Mouse (Mus musculus): ENCODE results near the gene Ptpn6. TPM values are rescaled to one million over a fixed set of nuclear protein-coding genes. Genes with fewer than 3 reads are reported as not detected.
A peak's percentile ranks its signal among the peaks of the same experiment; 100 is the strongest.

Gene Ptpn6
- polyA plus RNA-seq, 1 experiment from 2014 or later = 4.7 TPM

DNA sequence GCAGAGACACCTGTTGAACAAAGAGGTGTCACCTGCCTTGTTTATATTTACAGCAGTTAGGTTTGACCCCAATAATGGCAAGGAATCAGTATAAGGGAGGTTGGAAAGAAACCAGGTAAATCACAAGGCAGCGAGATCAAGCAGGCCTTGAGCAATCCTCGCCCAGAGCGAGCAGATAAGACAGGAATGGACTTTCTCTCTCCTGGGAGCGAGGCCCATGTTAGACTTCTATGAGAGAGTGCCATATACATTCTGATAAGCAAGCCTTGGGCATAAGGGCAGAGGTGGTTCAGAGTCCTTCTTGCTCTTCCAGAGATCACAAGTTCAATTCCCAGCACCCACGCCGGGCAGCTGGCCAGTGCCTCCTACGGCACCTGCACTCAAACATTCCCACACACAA lies 59.7 kb downstream of the Ptpn6 start:
- ATAC-seq (no peak), DNase-seq (ENCODE audit: low spot score) (no peak)
- no peaks in the 10 kb centered on the region for H3K27me3 ChIP-seq (replicated peaks; ENCODE audit: control insufficient read depth, insufficient read depth, low read length)
- no peak overlapping the region for H3K4me3 ChIP-seq (ENCODE audit: low read depth, low read length)
- no peaks in the 10 kb centered on the region for H3K4me1 ChIP-seq (ENCODE audit: control insufficient read depth, insufficient read depth, low read length)
- H3K27ac ChIP-seq (ENCODE audit: low read depth, low read length) = no peak overlapping the region
- 94% methylated on average over 7 of the region's 7 CpGs for WGBS
- no peaks in the 10 kb centered on the region for H3K36me3 ChIP-seq (ENCODE audit: control insufficient read depth, insufficient read depth, low read length)
- H3K4me2 ChIP-seq (ENCODE audit: low read length) = no peak overlapping the region
- H3K9me3 ChIP-seq (replicated peaks; ENCODE audit: control insufficient read depth, low read length) = no peaks in the 10 kb centered on the region
- no peak overlapping the region for H3K9ac ChIP-seq (ENCODE audit: low read length)

DNA sequence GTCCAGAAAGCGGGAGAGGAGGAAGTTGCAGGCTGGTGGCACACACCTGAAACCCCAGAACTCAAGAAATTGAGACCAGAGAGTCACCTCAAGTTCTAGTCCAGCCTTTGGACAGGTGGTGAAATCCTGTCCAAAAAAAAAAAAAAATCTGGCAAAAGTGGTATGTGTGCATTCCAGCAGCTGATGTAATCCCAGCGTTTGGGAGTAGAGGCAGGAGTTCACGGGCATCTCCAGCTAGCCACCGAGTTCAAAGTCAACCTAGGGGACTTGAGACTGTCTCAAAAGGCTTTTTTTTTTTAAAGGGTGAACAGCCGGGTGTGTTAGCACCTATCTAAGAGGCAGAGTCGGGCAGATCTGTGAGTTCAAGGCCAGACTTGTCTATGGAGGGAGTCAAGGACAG lies 62.3 kb downstream of the Ptpn6 start:
- DNase-seq (ENCODE audit: low spot score) = no peak
- Histone ChIP-seq H3K36me3 (ENCODE audit: control insufficient read depth, insufficient read depth, low read length) (no peaks in the 10 kb centered on the region), H3K9ac (ENCODE audit: low read length) (no peak overlapping the region), H3K4me2 (ENCODE audit: low read length) (no peak overlapping the region), H3K9me3 (replicated peaks; ENCODE audit: control insufficient read depth, low read length) (no peaks in the 10 kb centered on the region), H3K4me1 (ENCODE audit: control insufficient read depth, insufficient read depth, low read length) (no peaks in the 10 kb centered on the region), H3K27me3 (replicated peaks; ENCODE audit: control insufficient read depth, insufficient read depth, low read length) (no peaks in the 10 kb centered on the region), H3K4me3 (ENCODE audit: low read depth, low read length) (no peak overlapping the region), H3K27ac (ENCODE audit: low read depth, low read length) (no peak overlapping the region)
- 84% methylated on average over 6 of the region's 6 CpGs for WGBS
- ATAC-seq = no peak

- H3K36me3 ChIP-seq (ENCODE audit: control insufficient read depth, insufficient read depth, low read length) = no peaks in the 10 kb centered on the region
- 94% methylated on average over 7 of the region's 7 CpGs for WGBS
- no peak overlapping the region for H3K4me2 ChIP-seq (ENCODE audit: low read length)
- H3K27me3 ChIP-seq (replicated peaks; ENCODE audit: control insufficient read depth, insufficient read depth, low read length) = no peaks in the 10 kb centered on the region
- no peak for DNase-seq (ENCODE audit: low spot score)
- H3K27ac ChIP-seq (ENCODE audit: low read depth, low read length) = no peak overlapping the region
- no peaks in the 10 kb centered on the region for H3K4me1 ChIP-seq (ENCODE audit: control insufficient read depth, insufficient read depth, low read length)
- H3K4me3 ChIP-seq (ENCODE audit: low read depth, low read length) = no peak overlapping the region
- no peaks in the 10 kb centered on the region for H3K9me3 ChIP-seq (replicated peaks; ENCODE audit: control insufficient read depth, low read length)
- ATAC-seq = no peak
- H3K9ac ChIP-seq (ENCODE audit: low read length) = no peak overlapping the region
These were observed 63.9 kb downstream of the Ptpn6 start for GRCm38 (mm10) chr6:124674591-124674990.

- WGBS = 81% methylated on average over 9 of the region's 9 CpGs
- no peak for DNase-seq (ENCODE audit: low spot score)
- no peaks in the 10 kb centered on the region for H3K9me3 ChIP-seq (replicated peaks; ENCODE audit: control insufficient read depth, low read length)
- no peak overlapping the region for H3K27ac ChIP-seq (ENCODE audit: low read depth, low read length)
- no peaks in the 10 kb centered on the region for H3K27me3 ChIP-seq (replicated peaks; ENCODE audit: control insufficient read depth, insufficient read depth, low read length)
- ATAC-seq = no peak
- no peaks in the 10 kb centered on the region for H3K4me1 ChIP-seq (ENCODE audit: control insufficient read depth, insufficient read depth, low read length)
- H3K4me2 ChIP-seq (ENCODE audit: low read length) = no peak overlapping the region
- no peaks in the 10 kb centered on the region for H3K36me3 ChIP-seq (ENCODE audit: control insufficient read depth, insufficient read depth, low read length)
- no peak overlapping the region for H3K9ac ChIP-seq (ENCODE audit: low read length)
- no peak overlapping the region for H3K4me3 ChIP-seq (ENCODE audit: low read depth, low read length)
These were observed 64.9 kb downstream of the Ptpn6 start for GRCm38 (mm10) chr6:124673619-124674018.

DNA sequence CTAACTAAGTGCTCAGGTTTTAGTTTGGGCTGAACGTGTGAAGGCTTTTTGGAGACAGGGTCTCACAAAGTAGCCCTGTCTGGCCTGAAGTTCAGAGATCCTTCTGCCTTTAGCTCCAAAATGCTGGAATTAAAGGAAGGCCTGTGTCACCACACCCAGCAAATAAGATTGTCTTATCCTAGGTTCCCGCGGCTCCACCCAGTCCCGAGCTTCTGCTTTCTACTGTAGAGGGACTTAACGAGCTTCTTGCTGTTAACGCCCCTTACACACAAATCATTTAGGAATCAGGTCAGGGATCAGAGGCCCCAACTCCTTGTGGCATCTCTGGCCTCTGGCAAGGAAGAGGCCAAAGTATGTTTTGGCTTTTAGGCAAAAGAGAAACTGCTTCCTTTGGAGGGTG lies 66.4 kb downstream of the Ptpn6 start:
- DNase-seq (ENCODE audit: low spot score) (no peak), ATAC-seq (no peak)
- no peaks in the 10 kb centered on the region for H3K27me3 ChIP-seq (replicated peaks; ENCODE audit: control insufficient read depth, insufficient read depth, low read length)
- H3K4me1 ChIP-seq (ENCODE audit: control insufficient read depth, insufficient read depth, low read length) = no peaks in the 10 kb centered on the region
- 47% methylated on average over 6 of the region's 6 CpGs for WGBS
- no peak overlapping the region for H3K9ac ChIP-seq (ENCODE audit: low read length)
- H3K4me2 ChIP-seq (ENCODE audit: low read length) = no peak overlapping the region
- H3K4me3 ChIP-seq (ENCODE audit: low read depth, low read length) = no peak overlapping the region
- H3K36me3 ChIP-seq (ENCODE audit: control insufficient read depth, insufficient read depth, low read length) = no peaks in the 10 kb centered on the region
- H3K9me3 ChIP-seq (replicated peaks; ENCODE audit: control insufficient read depth, low read length) = no peaks in the 10 kb centered on the region
- no peak overlapping the region for H3K27ac ChIP-seq (ENCODE audit: low read depth, low read length)

MicroRNA genes within 50 kb of the gene (microRNA counts, 519-probe panel; counts per million panel counts)
- microRNA mmu-miR-141 = not detected
- microRNA mmu-miR-200c = not detected

Small RNA genes within 50 kb of the gene (microRNA-seq; reads per million reads assigned to microRNA genes)
- gene Mir141 (15.8 reads per million, percentile 37 among the genes with 10 or more reads in this experiment), gene Mir200c (80.2 reads per million, percentile 54 among the genes with 10 or more reads in this experiment)

Other genes with a start within 250 kb of the Ptpn6 start
- 0.17 and 0.27 TPM in 2 replicates for gene C1rl, start 245.6 kb downstream of the Ptpn6 start, polyA plus RNA-seq (2014; fragmentation: Nextera tagmentation; extraction: Ambion mirVana)
- gene C1ra, start 226.3 kb downstream of the Ptpn6 start, polyA plus RNA-seq (2014; fragmentation: Nextera tagmentation; extraction: Ambion mirVana) = 0.19 and 0.24 TPM in 2 replicates
- gene C1s1, start 196.4 kb downstream of the Ptpn6 start, polyA plus RNA-seq (2014; fragmentation: Nextera tagmentation; extraction: Ambion mirVana) = 0.39 and 0.70 TPM in 2 replicates
- gene C1rb, start 168.4 kb downstream of the Ptpn6 start, polyA plus RNA-seq (2014; fragmentation: Nextera tagmentation; extraction: Ambion mirVana) = not detected in 2 replicates
- gene C1s2, start 102.6 kb downstream of the Ptpn6 start, polyA plus RNA-seq (2014; fragmentation: Nextera tagmentation; extraction: Ambion mirVana) = 0.10 TPM in 1 of 2 replicates, not detected in the other
- 33.4 and 38.7 TPM in 2 replicates for gene Lpcat3, start 75.7 kb downstream of the Ptpn6 start, polyA plus RNA-seq (2014; fragmentation: Nextera tagmentation; extraction: Ambion mirVana)
- 166 and 186 TPM in 2 replicates for gene Emg1, start 26.5 kb downstream of the Ptpn6 start, polyA plus RNA-seq (2014; fragmentation: Nextera tagmentation; extraction: Ambion mirVana)
- 237 and 245 TPM in 2 replicates for gene Phb2, start 26.4 kb downstream of the Ptpn6 start, polyA plus RNA-seq (2014; fragmentation: Nextera tagmentation; extraction: Ambion mirVana)
- gene Grcc10, start 2.7 kb upstream of the Ptpn6 start, polyA plus RNA-seq (2014; fragmentation: Nextera tagmentation; extraction: Ambion mirVana) = 722 and 848 TPM in 2 replicates
- gene Gm45234, start 17.3 kb upstream of the Ptpn6 start, polyA plus RNA-seq (2014; fragmentation: Nextera tagmentation; extraction: Ambion mirVana) = not detected in 2 replicates
- gene Atn1, start 17.8 kb upstream of the Ptpn6 start, polyA plus RNA-seq (2014; fragmentation: Nextera tagmentation; extraction: Ambion mirVana) = 12.2 and 16.6 TPM in 2 replicates
- 34.6 and 49.5 TPM in 2 replicates for gene Eno2, start 31.0 kb upstream of the Ptpn6 start, polyA plus RNA-seq (2014; fragmentation: Nextera tagmentation; extraction: Ambion mirVana)
- 3.4 and 3.5 TPM in 2 replicates for gene Lrrc23, start 41.0 kb upstream of the Ptpn6 start, polyA plus RNA-seq (2014; fragmentation: Nextera tagmentation; extraction: Ambion mirVana)
- 4.7 and 5.3 TPM in 2 replicates for gene Spsb2, start 69.9 kb upstream of the Ptpn6 start, polyA plus RNA-seq (2014; fragmentation: Nextera tagmentation; extraction: Ambion mirVana)
- 417 and 461 TPM in 2 replicates for gene Tpi1, start 75.6 kb upstream of the Ptpn6 start, polyA plus RNA-seq (2014; fragmentation: Nextera tagmentation; extraction: Ambion mirVana)
- 154 and 174 TPM in 2 replicates for gene Usp5, start 90.8 kb upstream of the Ptpn6 start, polyA plus RNA-seq (2014; fragmentation: Nextera tagmentation; extraction: Ambion mirVana)
- gene Cdca3, start 90.8 kb upstream of the Ptpn6 start, polyA plus RNA-seq (2014; fragmentation: Nextera tagmentation; extraction: Ambion mirVana) = 107 and 139 TPM in 2 replicates
- gene Gnb3, start 101.6 kb upstream of the Ptpn6 start, polyA plus RNA-seq (2014; fragmentation: Nextera tagmentation; extraction: Ambion mirVana) = 0.54 and 0.89 TPM in 2 replicates
- 6.2 and 10.1 TPM in 2 replicates for gene P3h3, start 119.0 kb upstream of the Ptpn6 start, polyA plus RNA-seq (2014; fragmentation: Nextera tagmentation; extraction: Ambion mirVana)
- 11.0 and 13.0 TPM in 2 replicates for gene Gpr162, start 125.3 kb upstream of the Ptpn6 start, polyA plus RNA-seq (2014; fragmentation: Nextera tagmentation; extraction: Ambion mirVana)
- gene Cd4, start 149.5 kb upstream of the Ptpn6 start, polyA plus RNA-seq (2014; fragmentation: Nextera tagmentation; extraction: Ambion mirVana) = 0.29 and 0.38 TPM in 2 replicates
- 1.2 and 2.7 TPM in 2 replicates for gene Lag3, start 173.0 kb upstream of the Ptpn6 start, polyA plus RNA-seq (2014; fragmentation: Nextera tagmentation; extraction: Ambion mirVana)
- 479 and 481 TPM in 2 replicates for gene Ptms, start 181.4 kb upstream of the Ptpn6 start, polyA plus RNA-seq (2014; fragmentation: Nextera tagmentation; extraction: Ambion mirVana)
- 470 and 520 TPM in 2 replicates for gene Mlf2, start 192.7 kb upstream of the Ptpn6 start, polyA plus RNA-seq (2014; fragmentation: Nextera tagmentation; extraction: Ambion mirVana)
- 96.5 and 105 TPM in 2 replicates for gene Cops7a, start 226.8 kb upstream of the Ptpn6 start, polyA plus RNA-seq (2014; fragmentation: Nextera tagmentation; extraction: Ambion mirVana)

All from forebrain, embryonic 14.5 days (tissue).